Mouse (Mus musculus): ENCODE results near the gene Psmd2.
"Not testable (repeated sequence)": the region's sequence is repeated elsewhere in the genome, so short reads cannot be mapped to it uniquely, and the experiment has no call there.

Gene Psmd2

DNA sequence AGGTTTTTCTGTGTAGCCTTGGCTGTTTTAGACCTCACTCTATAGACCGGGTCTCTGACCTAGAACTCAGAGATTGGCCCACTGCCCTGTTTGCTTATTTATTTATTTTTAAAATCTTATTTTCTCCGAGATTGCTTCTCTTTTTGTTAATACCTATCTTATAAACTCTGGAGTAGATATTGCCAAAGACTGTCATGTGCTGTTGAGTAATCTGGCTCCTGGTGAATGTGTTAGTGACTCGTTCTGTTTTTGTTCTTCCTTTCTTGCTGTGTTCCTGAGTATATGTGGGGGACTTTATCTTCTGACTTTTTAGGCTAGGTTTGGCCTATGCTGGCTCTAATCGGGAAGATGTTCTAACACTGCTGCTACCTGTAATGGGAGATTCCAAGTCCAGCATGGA lies 6.2 kb downstream of the Psmd2 start:
- no peak for DNase-seq (ENCODE audit: low read depth)

DNA sequence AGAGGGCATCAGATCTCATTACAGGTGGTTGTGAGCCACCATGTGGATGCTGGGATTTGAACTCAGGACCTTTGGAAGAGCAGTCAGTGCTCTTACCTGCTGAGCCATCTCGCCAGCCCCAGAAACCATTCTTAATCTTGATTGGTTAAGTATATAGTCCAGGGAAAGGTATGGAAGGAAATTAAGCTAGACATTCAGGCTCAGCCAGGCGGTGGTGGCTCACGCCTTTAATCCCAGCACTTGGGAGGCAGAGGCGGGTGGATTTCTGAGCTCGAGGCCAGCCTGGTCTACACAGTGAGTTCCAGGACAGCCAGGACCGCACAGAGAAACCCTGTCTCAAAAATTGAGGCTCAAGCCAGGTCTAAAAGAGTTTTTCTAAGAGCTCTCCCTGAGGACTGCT lies 16.6 kb downstream of the Psmd2 start, which contains the start of gene Eif4g1:
Gene Eif4g1, plus strand, starts transcription at position 301 of the 400 bp plus-strand sequence.
- not testable (repeated sequence) for DNase-seq (ENCODE audit: low read depth)

DNA sequence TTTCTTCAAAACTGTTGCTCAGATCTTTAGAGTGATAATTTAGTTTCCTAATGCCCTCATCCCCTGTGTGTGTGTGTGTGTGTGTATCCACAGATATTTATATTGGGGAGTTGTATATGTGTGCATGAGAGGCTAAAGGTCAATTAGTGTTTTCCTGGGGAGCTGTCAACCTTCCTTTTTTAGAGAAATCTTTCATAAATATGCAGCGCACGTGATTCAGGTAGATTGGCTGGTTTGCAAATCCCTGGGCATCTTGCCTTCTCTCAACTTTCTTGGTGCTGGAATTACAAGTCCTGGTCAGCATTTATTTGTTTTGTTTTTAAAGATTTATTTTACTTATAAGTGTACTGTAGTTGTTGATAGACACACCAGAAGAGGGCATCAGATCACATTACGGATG lies 18.8 kb downstream of the Psmd2 start:
- DNase-seq (ENCODE audit: low read depth) = no peak

DNA sequence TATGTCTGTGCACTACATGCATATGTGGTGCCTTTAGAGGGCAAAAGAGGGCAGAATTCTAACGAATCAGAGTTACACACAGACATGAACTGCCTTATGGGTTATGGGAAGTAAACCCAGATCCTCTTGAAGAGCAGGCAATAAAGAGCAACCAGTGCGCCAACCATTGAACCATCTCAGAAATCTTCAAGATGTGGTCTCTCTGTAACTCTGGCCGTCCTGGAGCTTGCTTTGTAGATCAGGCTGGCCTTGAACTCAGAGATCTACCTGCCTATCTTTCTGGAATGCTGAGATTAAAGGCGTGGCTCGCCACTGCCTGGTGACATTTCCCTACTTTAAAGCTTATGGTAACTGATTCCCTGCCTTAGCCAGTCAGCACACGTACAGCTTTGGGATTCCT lies 20.4 kb downstream of the Psmd2 start:
- DNase-seq (ENCODE audit: low read depth) = no peak

DNA sequence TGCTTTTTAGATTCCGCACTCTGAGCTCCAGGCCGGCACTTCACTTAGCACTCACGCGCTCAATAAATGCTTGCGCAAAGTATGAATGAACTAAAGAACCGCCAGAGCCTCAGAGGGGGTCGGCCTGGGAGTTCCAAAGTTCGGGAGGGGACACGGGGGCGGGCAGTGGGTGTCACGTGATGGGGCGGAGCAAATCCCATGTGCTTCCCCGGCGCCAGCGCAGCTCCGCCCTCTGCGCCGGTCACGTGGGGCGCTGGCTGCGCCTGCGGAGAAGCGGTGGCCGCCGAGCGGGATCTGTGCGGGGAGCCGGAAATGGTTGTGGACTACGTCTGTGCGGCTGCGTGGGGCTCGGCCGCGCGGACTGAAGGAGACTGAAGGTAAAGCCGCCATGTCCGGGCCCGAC lies 21.0 kb downstream of the Psmd2 start:
- DNase-seq (ENCODE audit: low read depth) = peak; percentile 90

DNA sequence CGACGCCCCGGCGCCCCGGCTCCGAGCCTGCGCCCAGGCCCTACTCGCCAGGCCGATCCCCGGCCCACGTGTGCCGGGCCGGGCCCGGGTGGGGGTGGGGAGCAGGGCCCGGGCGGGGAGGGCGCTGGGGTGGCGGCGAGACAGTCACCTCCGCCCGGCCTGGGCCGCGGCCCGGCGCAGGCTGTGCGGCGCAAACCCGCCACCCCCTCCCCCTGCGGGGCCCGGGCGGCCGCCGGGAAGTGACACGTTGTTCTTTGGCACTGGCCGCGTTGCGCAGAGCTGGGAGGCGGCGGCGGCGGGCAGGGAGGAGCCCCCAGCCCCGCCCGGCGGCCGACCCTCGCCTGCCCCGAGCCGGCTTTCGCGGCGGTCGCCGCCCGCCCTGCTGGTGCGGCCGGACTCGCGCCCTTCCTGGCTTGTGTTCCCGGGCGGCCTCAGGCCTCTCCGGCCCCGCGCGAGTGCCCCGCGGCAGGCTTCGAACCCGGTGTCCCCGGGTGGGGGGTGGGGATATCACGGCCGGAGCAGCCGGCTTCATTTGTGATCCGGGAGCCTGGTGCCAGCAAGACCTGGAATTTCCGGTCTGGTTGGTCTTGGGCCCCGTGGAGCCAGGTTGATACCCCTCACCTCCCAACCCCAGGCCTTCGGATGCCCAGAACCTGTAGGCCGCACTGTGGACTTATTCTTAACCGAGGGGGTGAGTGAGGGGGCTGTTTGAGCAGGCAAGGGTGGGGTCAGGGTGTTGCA lies 21.7 kb downstream of the Psmd2 start:
- DNase-seq (ENCODE audit: low read depth) = no peak

DNA sequence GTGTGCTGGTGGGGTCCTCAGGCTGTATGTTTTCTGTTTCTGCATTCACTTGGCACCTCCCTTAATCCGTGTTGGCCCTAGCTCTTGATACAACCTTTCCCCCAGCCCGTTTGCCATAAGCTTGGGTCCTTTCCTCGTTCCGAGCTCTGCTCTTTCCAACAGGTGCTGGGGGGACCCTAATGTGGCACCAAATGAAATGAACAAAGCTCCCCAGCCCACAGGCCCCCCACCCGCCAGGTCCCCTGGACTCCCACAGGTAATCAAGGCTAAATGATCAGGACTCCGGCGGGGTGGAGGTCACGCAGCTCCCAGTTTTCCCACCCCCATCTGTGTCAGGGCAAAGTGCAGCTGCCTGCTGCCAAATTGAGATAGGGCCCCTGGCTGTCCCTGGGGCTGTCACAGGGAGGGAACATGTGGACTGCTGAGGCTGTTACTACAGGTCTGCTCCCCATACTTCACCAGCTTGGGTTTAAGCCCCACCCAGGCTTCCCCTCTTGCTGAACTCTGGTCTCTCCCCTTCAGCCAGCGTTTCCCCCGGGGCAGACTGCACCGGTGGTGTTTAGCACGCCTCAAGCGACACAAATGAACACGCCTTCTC lies 22.4 kb downstream of the Psmd2 start:
- no peak for DNase-seq (ENCODE audit: low read depth)

DNA sequence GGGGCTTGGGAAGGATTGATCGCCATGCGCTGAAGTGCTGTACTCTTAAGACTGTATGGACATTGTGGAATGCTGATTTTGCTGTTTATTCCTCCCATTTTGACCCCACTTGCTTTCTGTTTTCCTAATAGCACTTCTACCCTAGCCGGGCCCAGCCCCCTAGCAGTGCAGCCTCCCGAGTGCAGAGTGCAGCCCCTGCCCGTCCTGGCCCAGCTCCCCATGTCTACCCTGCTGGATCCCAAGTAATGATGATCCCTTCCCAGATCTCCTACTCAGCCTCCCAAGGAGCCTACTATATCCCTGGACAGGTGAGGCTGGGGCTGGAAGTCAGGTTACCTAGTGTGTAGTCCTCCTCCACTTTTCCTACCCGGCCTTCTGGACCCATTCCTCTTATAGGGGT lies 23.8 kb downstream of the Psmd2 start:
- DNase-seq (ENCODE audit: low read depth) = no peak

DNA sequence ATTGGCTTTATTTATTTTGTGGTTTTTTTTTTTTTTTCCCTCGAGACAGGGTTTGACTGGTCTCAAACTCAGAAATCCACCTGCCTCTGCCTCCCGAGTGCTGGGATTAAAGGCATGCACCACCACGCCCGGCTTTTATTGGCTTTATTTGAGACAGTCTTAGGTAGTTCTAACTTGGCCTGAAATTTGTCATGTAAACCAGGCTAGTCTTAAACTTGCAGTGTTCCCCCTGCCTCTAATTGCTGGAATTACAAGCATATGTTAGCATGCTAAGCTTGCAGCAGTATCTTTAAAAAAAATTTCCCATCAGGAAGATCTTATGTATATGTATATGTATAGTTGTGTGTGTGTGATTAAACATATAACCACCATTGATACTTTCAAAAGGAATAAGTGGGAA lies 25.2 kb downstream of the Psmd2 start:
- DNase-seq (ENCODE audit: low read depth) = no peak

DNA sequence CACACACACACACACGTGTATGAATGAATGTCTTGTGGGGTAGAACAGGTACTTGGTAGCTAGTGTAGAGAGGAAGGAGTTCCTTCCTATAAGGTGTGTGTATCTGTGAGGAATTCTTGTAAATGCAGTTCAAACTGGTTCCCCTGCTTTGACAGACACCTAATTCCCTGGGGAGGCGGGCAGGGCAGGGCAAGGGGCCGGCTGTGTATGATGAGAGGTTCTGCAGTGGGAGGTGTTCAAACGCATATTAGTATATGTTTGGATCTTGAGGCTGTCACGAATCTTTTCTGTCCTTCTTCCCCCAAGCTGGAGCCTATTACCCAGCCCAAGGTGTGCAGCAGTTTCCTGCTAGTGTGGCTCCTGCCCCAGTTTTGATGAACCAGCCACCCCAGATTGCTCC lies 25.9 kb downstream of the Psmd2 start:
- no peak for DNase-seq (ENCODE audit: low read depth)

DNA sequence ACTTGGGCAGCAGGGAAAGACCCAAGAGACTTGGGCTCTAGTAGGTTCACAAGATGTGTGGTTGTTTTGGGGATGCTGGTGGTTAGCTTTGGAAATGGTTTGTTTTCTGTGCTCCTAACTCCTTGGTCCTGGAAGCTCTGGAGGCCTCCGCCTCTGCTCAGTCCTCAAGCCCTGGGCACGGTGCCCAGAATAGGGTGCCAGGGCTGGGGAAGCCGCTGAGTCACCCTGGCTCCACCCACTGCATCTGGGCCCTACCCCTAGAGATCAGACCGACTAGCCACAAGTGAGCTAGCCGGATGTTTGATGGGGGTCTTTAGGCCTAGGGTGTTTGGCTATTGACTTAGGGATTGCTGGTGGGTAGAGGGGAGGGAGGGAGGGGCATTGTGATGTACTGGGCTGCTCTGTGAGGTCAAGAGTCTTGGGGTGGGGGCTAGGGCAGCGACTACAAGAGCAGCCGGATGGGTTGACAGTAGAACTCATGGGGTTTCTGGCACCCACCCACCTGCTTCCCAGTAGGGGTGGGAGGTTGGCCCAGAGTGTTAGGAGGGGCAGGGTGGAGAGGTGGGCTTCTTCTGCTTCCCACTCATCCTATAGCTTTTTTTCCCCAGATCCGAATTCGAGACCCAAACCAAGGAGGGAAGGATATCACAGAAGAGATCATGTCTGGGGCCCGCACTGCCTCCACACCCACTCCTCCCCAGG lies 26.7 kb downstream of the Psmd2 start:
- DNase-seq (ENCODE audit: low read depth) = peak; percentile 86

DNA sequence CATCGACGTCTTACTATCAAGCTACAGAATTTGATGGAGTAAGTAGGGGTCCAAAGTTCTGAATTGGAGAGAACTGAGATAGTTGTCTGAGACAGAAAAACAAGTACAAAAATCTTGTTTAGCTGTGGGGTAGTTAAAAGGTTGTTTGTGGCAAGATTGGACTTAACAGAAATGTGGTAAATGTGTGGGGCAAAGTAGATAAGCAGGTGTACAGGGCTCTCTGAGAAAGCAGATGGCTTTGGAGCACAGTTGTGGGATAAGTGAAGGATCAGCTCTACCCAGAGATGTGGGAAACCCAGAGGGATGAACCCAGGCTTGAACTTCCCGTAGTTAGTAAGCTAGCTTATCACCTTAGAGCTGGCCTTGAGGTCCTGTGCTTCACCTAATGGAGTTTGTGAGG lies 39.3 kb downstream of the Psmd2 start:
- no peak for DNase-seq (ENCODE audit: low read depth)

DNA sequence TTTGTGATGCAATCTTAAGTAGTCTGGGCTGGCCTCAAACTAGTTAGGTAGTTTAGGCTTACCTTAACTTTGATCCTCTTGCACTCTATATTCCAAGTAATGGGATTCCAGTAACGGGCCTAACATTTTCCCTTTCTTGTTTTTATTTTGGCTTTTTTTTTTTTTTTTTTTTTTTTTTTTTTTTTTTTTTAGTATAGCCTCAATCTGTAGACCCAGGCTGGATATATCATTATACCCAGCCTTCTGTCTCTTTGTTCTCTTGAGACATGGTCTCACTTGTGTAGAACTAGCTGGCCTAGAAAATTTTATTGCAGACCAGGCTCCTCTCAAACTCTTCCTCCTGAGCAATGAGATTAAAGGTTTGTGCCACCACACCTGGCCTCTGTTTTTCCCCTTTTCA lies 40.2 kb downstream of the Psmd2 start:
- DNase-seq (ENCODE audit: low read depth) = no peak

DNA sequence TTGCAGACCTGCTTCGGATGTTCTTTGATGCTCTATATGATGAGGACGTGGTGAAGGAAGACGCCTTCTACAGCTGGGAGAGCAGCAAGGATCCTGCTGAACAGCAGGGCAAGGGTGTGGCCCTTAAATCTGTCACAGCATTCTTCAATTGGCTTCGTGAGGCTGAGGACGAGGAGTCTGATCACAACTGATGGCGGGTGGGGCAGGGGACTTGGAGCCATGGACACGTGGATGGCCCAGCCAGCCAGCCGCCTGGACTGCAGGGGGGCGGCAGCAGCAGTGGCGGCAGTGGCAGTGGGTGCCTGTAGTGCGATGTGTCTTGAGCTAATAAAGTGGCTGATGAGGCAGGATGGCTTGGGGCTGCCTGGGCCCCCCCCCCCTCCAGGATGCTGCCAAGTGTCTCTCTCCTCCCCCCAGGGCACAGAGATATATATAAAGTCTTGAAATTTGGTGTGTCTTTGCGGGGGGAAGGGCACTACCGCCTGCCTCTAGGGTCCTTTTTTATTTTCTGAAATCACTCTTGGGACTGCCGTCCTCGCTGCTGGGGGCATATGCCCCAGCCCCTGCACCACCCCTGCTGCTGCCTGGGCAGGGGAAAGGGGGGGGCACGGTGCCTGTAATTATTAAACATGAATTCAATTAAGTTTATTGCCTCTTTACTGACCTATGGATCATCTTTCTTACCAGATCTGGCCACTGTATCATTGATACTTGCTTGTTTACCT lies 41.0 kb downstream of the Psmd2 start:
- DNase-seq (ENCODE audit: low read depth) = no peak

DNA sequence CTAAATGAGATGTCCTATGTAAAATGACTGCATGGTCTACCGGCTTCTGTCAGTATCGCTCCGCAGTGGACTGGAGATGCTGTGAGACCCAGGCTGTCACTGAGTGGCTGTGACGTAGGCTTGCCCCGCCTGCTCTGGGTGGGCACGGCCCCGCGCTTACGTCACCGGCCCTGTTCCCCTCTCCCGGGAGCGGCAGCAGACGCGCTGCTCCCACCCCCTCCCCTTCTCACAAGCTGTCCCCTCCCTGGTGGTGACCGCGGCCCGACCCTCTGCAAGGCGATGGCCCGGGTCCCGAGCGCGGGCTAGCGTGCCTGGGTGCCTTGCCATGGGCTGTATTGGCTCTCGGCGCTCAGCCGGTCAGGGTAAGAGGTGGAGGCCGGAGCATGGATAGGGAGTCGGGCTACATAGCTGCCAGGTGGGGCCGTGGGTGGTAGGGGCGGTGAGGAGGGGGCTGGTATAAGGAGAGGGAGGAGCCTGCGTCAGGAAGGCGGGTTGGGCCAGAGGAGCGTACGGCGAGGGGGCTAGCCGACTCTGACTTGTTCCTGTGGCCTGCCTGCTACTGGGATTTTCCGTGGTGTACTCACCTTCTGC lies 41.8 kb downstream of the Psmd2 start, which contains the start of gene Fam131a:
Gene Fam131a, plus strand, starts transcription at position 131 of the 591 bp plus-strand sequence.
- no peak for DNase-seq (ENCODE audit: low read depth)

DNA sequence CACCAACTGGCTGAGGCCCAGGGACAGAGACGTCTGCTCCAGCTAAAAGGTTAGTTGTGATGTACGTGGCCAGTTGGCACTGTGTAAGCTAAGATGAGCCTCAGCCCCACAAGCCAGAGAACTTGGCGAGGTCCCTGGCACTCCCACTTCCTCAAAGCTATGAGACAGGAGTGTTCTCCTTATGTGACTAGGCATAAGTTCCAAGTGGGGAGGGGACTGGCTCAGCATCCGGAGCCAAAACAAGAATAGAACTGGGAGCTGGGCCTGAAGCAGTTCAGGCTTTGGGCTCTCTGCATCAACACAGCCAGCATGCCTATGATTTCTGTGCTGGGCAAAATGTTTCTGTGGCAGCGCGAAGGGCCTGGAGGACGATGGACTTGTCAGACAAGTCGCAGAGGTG lies 43.3 kb downstream of the Psmd2 start:
- DNase-seq (ENCODE audit: low read depth) = no peak

DNA sequence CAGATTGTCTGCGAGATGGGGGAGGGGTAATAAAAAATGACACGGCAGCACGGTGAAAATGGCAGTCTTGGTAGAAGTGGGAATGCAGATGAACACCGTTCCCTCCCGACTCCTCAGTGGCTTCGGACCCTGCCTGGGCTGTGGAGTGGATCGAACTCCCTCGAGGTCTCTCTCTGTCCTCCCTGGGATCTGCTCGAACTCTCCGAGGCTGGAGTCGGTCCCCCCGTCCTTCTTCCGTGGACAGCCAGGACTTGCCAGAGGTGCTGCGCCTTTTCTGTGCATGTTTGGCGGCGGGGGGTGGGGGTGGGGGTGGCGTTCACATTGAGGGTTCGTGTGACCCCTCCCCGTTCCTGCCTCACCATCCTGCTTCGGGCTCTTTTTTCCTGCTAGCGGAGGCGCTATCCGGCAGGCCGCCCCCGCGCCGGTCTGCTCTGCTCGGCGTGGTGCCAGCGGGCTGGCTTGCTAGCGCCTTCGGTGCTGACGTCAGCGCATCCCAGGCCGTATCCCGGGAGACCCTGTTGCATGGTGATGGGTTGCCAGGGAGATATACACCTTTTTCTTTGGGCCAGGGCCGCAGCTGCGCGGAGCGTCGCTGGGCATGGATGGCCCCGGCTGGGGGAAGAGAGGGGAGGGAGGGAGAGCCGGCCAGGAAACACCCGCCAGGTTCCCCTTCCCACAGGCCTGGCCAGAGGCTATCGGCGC lies 44.3 kb downstream of the Psmd2 start:
- DNase-seq (ENCODE audit: low read depth) = no peak

DNA sequence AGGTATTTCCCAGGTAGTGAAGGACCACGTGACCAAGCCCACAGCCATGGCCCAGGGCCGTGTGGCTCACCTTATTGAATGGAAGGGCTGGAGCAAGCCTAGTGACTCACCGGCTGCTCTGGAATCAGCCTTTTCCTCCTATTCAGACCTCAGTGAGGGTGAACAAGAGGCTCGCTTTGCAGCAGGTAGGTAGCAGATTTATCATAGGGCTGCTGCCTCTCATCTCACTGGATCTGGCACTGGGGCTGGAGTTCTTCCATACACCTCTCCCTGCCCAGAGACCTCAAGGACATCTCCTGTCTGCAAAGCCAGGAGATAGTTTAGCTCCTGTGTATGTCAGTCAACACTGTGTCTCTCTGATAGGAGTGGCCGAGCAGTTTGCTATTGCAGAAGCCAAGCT lies 47.8 kb downstream of the Psmd2 start:
- no peak for DNase-seq (ENCODE audit: low read depth)

DNA sequence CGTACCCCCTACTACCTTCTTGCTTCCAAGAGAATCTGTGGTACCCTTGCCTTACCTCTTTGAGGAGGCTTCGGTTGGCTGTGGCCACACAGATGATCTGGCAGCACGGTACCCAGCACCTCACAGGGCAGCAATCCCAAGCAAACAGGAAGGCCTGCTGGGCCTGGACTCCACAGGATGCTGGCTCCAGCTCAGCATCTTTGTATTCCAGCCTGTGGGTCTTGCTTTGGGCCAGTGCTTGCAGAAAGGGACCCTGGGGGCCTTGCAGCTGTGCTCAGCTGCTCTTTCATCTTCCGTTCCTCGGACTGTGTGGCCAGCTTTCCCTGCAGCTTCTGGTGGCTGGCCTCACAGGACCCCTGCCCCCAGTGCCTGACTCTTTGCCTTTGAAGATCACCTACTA lies 48.6 kb downstream of the Psmd2 start:
- DNase-seq (ENCODE audit: low read depth) = no peak

DNA sequence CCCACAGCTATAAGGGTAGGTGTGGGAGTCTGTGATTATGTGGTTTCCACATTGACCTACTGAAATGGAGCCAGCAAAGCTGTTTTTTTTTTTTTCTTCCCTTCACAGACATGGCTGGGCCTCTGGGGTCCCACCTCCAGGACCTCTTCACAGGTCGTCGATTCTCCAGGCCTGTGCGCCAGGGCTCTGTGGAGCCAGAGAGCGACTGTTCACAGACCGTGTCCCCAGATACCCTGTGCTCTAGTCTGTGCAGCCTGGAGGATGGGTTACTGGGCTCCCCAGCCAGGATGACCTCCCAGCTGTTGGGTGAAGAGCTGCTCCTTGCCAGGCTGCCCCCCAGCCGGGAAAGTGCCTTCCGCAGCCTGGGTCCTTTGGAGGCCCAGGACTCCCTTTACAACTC lies 49.9 kb downstream of the Psmd2 start:
- no peak for DNase-seq (ENCODE audit: low read depth)

DNA sequence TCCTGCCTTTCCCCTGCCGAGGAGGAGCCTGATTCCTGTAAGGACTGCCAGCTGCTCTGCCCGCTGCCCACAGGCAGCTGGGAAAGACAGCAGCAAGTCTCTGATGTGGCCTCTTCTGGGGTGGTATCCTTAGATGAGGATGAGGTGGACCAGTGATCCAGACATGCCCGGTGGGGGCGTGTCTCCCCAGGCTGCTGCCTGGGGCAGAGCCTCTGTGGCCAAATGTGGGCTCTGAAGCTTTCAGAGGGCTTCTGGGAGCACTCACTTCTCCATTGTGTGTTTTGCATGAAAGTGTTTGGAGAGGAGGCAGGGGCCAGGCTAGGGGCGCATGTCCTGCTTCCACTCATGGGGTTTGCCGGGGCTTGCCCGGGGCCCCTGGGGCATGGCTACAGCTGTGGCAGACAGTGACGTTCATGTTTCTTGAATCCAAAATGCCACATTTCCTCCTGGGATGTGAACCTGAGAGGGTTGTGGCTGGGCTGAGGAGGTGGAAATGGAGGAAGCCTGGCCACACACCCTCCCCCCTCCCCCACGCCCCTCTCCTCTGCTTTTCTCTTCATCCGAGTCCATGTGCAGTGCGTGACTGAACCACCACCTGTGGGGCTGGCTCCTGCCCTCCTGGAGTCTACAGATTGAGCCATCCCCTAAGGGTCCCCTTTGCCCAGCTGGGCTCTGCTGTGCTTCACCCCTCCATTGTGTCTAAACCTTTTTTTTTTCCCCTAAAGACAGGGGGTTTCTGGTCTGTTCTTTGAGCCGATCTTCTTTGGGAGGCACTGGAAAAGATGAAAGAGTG lies 50.5 kb downstream of the Psmd2 start:
- DNase-seq (ENCODE audit: low read depth) = no peak
